Mouse (Mus musculus) v-Abl transformed pro-B cells (cell line): Measurements from ENCODE around the gene Dppa3.

Source experiments
- in situ Hi-C, 2 experiments: fragments of 400-800 bp; cut with MboI; formaldehyde crosslinking; loops; one replicate each; pipeline ENCODE4 v1.15.1; 2025; ENCODE audit not compliant: unreplicated experiment in 2 of 2

The Dppa3 gene

DNA sequence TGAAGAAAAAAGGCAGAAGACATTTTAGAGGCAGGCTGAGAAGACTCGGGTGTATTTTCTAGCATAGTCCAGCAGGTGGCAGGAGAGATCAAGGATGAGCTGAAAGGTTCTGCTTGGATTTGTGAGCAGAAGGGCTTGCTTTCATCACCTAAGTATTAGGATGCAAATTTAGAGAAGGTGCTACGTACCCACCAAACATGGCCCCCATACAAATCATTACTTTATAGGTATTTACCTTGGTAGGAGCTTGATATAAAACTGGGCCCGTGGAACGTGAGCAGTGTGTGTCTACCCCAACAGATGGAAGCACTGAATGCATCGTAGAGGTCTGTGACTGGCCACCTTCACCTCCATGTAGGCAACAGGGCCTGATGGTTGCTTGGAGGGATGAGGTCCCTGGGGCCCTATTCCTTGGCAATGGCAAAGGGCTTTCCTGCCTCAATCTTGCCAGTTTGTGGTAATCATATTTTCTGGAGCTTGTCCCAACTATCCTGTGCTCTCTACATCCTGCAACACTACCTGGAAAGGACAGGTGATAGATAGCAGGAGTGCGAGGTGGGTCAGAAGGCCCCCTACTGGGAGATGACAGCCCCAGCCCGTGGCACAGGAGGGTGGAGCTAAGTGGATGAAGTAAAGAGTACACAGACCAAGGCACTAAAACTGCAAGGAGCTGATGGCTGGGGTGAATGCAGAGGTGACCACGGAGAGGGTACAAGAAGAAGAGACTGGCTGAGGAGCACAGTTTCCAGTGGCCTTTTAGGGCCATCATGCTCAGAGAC, 34.6 kb downstream of the Dppa3 start:
- in situ Hi-C loops = loop anchor here in 1 of 2 experiments (25.0 kb wide), 1 partner anchor 1602 kb away; no protein-coding TSS in a partner anchor

DNA sequence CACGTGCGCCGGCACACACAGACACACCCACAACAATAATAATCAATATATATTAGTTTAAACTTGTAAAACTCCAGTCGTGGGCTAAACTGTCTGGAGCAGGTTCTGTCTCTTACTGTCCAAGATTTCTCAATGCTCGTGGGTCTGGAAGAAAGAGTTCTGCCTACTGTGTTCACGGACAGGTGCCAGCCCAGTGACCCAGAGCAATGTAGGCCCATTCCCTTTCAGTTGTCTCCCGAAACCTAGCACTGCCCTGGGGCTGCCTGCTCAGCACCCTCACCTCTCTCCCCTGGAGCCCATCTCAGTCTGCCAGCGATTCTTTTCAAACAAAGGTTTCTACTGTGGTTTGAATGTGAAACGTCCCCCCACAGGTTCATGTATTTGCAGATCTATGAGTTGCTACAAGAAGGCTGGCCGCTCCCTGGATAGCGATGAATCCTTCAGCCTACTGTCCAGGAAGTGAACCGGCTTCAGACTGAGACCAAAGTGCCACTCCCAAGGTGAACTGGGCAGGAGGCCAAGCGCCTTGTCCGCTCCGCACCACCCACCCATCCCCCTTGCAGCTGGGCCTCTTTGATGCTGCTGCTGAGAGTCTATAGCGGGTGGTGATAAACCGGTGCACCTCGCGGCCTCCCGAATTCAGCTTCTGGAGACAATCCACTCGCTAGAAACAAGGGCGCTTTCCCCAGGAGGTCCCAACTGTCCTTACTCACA, 36.5 kb downstream of the Dppa3 start:
- in situ Hi-C loops = loop anchor here in 1 of 2 experiments (25.0 kb wide), 1 partner anchor 1600 kb away; no protein-coding TSS in a partner anchor

DNA sequence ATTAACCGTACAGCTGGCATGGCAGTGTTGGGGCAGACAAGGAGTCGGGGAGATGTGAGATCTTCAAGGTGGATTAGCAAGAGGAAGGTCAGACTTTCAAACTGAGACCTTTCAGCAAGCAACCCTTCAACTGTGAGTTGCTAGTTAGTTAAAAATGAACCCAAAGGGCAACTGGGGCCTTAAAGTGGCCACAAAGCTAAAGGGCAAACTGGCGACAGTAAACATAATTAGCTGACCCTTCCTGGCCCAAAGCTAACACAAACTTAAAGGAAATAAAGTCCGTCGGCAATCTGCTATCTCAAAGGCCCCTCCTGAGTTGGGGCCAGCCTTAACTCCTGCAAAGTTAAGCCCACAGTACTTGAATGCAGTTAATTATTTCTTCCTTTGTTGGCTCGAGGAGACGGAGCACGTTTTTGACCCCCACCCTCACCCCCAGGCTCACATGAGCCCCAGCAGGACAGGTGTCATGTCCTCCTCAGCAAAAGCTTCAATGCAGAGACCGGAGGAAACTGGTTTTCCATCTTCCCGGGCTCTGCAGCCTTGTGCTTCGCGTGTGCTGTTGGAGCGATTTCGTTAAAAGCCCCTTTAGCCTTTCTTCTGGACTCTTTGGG, 37.5 kb downstream of the Dppa3 start:
- in situ Hi-C loops = loop anchor here in 1 of 2 experiments (25.0 kb wide), 1 partner anchor 1599 kb away; no protein-coding TSS in a partner anchor

DNA sequence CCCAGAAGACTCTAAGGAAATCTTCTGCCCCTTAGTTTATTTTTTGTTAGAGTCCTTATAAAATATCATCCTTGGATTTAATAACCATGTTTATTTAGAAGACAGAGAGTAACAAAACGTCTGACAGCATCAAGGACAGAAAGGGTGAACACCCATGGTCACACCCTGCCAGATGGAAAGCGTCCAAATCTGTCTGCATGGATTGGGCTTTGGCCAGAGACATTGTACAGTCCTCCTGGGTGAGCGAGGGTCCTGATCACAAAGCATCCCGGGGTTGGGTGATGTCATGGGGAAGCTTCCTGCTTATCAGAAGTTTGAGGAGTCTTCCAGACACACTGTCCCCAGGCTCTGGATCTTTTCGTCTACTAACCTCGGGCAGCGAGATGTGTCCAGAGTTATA, 39.7 kb downstream of the Dppa3 start:
- in situ Hi-C loops = loop anchor here in 1 of 2 experiments (25.0 kb wide), 1 partner anchor 1596 kb away; no protein-coding TSS in a partner anchor

DNA sequence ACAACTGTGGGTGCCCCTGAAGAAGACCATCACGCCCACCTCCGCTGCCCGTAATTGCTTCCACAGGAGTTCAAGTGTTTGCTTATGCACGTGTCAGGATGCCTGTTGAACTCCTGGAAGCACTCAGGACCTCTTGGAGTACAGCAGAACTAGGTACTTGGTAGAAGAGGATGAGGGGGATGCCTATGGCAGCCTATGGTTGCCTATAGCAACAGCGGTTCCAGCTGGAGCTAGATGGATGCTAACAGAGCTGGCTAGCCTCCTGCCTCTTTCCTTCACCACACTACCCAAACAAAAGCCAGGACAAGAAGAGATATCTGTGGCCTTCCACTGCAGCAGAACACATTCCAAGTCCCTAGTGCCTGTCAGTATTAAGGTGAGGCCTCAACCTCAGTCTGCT, 41.5 kb downstream of the Dppa3 start:
- in situ Hi-C loops = loop anchor here in 1 of 2 experiments (25.0 kb wide), 1 partner anchor 1595 kb away; no protein-coding TSS in a partner anchor

DNA sequence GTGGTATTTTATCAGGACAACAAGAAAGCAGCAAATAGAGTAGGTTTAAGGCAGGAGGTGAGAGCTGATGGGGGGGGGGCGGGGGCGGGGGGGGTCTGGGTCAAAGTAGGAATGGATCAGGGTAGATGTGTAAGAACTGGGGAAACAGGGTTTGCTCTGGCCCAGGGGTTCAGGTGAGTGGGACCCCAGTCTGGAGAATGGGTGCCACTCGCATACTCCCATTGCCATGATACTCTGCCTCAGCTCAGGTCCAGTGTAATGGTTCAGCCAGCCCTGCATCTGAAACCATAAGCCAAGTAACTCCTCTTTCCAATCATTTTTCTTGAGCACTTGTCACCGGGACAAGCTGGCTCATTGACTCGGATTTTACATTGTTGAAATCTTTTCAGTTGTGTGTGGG, 42.6 kb downstream of the Dppa3 start:
- in situ Hi-C loops = loop anchor here in 1 of 2 experiments (25.0 kb wide), 1 partner anchor 1593 kb away; no protein-coding TSS in a partner anchor

DNA sequence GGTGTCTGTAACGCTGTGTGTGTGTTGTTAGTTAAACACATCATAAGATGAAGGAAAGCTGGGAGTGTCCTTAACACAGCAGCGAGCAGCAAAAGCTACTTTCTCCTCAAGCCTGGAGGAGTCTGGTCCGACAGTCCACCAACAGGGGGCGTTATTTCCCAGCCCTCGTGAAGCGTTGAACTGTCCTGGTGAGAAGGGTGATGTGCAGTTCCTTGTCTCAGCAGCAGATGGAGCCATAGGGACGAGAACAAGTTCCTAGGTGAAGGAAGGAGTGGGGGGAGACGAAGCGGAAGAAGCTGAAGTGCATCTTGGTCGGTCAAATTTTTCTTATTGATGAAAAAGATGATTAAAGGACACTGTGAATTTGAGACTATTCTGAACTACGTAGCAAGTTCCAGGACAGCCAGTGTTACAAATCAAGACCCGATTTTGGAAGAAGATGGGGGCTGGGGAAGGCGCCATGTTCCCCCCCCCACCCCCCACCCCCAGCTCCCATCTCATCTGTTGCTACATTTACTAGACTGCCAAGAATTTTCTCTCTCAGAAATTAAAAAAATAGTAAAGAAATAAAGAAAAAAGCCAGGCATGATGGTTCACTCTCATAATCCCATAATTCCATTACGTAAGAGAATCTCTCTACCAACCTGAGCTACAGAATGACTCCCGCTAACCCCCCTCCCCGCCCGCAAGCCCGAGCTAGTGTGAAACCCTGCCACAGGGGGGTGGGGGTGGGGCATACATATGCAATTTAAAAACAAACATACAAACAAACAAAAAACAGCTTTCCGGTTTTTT, 43.4 kb downstream of the Dppa3 start:
- in situ Hi-C loops = loop anchor here in 1 of 2 experiments (25.0 kb wide), 1 partner anchor 1593 kb away; no protein-coding TSS in a partner anchor

DNA sequence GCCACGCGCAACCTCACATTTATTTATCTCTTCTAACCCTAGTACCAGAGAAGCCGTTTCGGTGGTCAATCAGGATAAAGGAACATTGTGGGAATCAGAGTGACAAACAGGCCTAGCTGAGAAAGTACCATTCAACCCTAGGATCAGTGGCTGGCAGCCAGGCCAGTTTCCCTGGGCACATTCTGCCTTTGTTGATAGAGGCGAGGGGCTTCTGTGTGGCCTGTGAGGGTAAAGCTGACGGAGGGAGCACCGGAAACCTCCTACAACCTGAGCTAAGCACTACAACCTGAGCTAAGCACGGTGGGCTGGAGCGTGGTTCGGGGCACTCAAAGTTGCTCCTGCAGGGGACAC, 44.0 kb downstream of the Dppa3 start:
- in situ Hi-C loops = loop anchor here in 1 of 2 experiments (25.0 kb wide), 1 partner anchor 1592 kb away; no protein-coding TSS in a partner anchor

DNA sequence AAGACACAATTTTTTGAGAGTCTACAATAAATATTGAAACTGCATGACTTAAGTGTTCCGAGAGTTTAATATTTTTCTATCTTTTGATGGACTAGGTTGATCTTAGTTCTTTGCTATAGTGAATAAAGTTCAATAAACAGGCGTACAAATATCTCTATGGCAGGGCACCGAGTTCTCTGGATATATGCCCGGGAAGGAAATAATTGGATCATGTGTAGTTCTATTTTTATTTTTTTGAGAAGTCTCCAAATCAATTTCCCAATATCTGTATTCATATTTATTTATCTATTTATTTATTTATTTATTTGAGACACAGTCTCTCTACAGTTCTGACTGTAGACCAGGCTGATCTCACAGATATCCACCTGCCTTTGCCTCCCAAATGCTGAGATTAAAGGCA, 44.6 kb downstream of the Dppa3 start:
- in situ Hi-C loops = loop anchor here in 1 of 2 experiments (25.0 kb wide), 1 partner anchor 1591 kb away; no protein-coding TSS in a partner anchor

DNA sequence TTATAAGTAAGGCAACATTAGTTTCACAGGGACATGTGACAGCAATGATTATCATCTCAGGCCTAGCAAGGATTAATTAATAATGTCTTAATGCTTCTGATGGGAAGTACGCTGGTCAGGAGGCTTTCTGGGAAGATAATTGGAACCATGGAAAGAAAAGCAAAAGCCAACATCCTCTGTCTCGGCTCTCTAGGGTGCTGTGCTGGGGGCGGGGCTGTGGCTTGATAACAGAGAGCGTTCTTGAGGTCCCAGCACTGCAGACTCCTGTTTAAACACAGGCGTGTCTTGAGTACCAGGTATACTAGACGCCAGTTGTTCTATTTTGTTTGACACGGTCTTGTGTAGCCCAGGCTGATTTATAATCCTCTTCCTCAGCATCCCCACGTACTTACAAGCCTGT, 46.5 kb downstream of the Dppa3 start:
- in situ Hi-C loops = loop anchor here in 1 of 2 experiments (25.0 kb wide), 1 partner anchor 1590 kb away; no protein-coding TSS in a partner anchor
